Mouse (Mus musculus) ovary, adult 18-20 months (tissue): ENCODE measurements around the gene Jak3.
A peak's percentile ranks its signal among the peaks of the same experiment; 100 is the strongest.
"Not testable (repeated sequence)": the region's sequence is repeated elsewhere in the genome, so short reads cannot be mapped to it uniquely, and the experiment has no call there.

ENCODE experiments used
- DNase-seq: peaks from one replicate; pipeline ENCODE4 v3.0.0; 2022; ENCODE audit warnings: low spot score, mixed read lengths

Gene Jak3

GRCm38 (mm10) chr8:71686143-71686734 is 10.1 kb downstream of the Jak3 start:
- no peak for DNase-seq

GRCm38 (mm10) chr8:71687616-71688015 is 11.5 kb downstream of the Jak3 start:
- DNase-seq, result no peak

- DNase-seq, result no peak
These were observed 12.9 kb downstream of the Jak3 start, which contains the start of gene Insl3 for GRCm38 (mm10) chr8:71689028-71689427. Insl3 (plus strand) TSS chr8:71689214.

GRCm38 (mm10) chr8:71692509-71692908 is 16.4 kb downstream of the Jak3 start:
- DNase-seq, result no peak

- no peak for DNase-seq
These were observed 17.3 kb downstream of the Jak3 start for GRCm38 (mm10) chr8:71693166-71694041.

DNA sequence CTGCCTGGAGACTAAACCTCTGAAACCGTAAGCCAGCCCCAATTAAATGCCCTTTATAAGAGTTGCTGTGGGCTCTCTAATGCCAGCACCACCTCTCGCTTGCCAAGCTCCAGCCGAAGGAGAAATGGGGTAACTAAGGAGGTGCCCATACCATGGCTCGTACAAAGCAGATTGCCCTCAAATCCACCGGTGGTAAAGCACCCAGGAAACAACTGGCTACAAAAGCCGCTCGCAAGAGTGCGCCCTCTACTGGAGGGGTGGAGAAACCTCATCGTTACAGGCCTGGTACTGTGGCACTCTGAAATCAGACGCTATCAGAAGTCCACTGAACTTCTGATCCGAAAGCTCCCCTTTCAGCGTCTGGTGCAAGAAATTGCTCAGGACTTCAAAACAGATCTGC is 19.4 kb downstream of the Jak3 start:
- not testable (repeated sequence) for DNase-seq

- no peak for DNase-seq
These were observed 24.6 kb downstream of the Jak3 start for GRCm38 (mm10) chr8:71700493-71701269.

GRCm38 (mm10) chr8:71701414-71702086 is 25.5 kb downstream of the Jak3 start, which contains the start of gene B3gnt3:
B3gnt3 (minus strand) TSS chr8:71701789.
- DNase-seq, result no peak

DNA sequence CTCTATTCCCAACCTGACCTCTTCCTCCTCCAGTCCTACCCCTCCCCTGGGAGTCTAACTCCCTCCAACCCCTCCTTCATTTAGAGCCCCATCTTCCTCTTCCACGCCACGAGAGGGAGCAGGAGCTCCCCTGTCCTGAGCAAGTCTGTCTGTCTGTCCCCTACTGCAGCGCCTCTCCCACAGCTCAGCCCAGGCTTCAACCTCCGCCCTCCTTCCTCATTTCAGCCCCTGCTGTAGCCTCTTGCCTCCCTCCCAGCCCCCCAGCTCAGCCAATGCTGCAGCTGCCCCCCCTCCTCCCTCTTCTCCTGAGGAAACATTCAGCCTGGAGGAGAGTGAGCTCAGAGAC is 26.0 kb downstream of the Jak3 start:
- no peak for DNase-seq

- DNase-seq, result no peak
These were observed 26.8 kb downstream of the Jak3 start for GRCm38 (mm10) chr8:71702923-71703322.

- not testable (repeated sequence) for DNase-seq
These were observed 27.3 kb downstream of the Jak3 start for GRCm38 (mm10) chr8:71703400-71703799.

DNA sequence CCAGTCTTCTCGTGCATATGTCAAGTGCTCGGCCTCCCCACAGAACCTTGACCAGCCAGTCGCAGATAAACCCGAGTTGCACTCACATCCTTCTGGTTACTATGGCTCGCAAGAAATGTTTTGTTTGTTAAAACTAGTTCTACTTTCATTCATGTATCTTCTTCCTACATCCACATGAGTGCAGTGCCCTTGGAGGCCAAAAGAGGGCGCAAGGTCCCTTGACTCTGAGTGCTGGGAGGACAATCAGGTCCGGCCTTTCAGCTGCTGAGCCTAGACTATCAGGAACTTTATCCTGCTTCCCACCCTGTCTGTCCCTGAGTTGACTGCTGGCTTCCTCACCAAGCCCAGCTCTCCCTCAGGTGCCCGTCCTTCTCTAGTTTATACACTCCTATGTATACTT is 31.8 kb downstream of the Jak3 start:
- DNase-seq, result no peak

DNA sequence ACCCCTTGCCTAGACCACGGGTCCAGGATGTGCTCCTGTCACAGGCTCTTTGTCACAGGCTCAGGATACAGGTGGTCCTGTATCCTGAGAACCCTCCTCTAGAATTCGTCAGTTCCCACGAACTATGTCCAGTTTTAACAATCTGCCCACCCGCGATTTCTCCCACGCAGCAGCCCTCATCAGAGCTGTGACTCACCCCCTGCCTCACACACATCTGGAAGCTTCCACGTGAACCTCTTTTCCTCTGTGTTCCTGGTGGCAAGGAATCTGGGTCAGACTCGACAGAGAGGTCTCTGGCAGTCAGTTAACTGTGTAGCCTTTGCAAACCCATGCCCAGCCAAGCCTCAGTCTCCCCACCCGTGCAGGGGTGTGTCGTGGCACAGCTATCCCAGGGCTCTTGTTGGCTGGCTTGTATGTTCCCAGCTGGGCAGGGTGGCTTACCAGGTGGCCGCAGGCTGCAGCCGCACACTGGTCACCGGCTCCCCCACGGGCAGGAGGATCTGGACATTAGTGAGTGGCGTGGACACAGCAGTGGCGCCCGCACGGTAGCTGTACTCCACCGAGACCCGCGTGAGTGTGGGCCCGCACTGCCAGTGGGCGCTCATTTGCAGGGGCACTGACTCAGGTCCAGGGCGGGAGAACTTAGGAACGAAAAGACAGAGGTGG is 33.2 kb downstream of the Jak3 start:
- DNase-seq, result no peak

DNA sequence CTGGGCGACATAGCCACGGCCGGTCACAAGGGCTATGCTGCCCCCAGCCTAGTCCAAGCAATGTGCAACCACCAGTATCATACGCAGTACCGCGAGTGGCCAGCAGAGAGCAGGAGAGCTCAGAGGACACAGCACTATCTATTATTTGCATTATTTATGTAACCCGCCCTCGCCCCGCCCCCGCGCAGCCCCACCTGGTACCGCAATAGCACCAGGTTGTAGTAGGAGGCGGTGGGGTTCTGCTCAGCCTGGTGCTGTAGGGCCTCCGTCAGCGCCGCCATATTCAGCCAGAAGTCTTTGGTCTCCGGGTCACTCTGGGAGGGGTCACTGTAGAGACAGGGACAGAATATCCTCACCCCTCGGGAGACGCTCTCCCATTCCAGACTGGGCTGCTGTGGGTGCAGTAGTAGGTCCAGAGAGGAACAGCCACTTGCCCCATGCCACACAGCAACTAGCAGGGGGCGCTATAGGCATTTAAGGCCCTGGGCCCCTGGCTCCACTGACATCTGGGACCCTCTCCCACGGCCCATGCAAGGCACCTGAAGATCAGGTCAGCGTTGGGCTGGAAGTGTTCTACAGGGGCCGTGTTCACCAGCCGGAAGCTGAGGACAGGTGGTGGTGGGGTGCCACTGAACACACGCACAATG is 33.8 kb downstream of the Jak3 start:
- DNase-seq, result no peak

DNA sequence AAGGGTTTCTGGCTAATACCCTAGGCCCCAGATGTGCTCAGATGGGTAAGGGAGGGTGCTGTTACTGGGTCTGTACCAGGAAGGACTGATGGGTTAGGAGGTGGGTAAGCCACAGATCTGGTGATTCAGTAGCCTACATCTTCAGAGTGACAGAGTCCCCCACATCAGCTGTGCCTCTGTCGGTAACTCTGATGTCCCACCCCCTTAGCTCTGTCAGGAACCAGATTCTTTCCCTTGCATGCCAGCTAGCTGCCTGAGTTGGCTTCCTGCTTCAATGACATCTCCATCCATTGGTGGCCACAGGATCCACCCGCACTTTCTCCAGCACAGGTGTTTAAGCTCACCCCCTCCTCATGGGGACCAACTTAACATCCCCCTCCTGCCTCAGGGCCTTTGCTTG is 35.5 kb downstream of the Jak3 start:
- DNase-seq, result no peak

GRCm38 (mm10) chr8:71715531-71715930 is 39.4 kb downstream of the Jak3 start:
- DNase-seq, result no peak

GRCm38 (mm10) chr8:71716561-71717053 is 40.5 kb downstream of the Jak3 start:
- DNase-seq, result no peak

GRCm38 (mm10) chr8:71717096-71717495 is 41.0 kb downstream of the Jak3 start:
- DNase-seq, result peak; percentile 35

DNA sequence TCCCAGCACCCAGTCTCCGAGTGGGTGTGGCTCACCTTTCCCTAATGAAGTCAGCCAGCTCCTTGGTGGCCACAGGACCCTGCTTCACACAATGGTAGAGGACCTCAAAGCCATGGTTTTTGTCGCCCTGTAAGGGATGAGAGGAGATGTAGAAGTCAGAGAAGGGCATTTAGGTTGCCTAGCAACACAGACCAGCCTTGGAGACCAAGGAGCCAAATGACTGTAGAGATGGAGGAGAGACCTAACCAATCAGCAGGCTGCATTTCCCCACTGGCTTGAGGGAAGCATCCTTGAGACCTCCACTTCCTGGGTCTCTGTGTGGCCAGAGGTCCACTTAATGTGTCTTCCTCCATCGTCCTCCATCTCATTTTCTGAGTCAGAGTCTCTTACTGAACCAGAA is 42.2 kb downstream of the Jak3 start:
- no peak for DNase-seq

DNA sequence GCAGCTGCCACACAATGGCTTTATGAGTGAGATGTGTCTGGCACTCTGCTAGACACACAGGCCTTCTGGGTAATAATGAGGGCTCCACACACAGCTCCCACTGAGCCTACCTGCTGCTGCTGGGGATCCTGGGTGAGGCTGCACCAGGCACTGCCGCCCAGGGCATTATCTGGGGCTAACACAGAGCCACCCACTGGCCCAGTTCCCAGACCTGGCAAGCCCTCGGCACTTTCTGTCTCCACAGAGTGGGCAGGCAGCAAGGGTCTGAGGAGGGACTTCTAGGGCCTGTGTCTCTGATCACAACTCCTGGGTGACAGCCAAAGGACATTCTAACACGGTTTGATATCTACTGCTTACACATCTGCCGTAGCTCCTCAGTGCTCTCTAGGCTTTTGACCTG is 43.1 kb downstream of the Jak3 start:
- DNase-seq, result no peak

DNA sequence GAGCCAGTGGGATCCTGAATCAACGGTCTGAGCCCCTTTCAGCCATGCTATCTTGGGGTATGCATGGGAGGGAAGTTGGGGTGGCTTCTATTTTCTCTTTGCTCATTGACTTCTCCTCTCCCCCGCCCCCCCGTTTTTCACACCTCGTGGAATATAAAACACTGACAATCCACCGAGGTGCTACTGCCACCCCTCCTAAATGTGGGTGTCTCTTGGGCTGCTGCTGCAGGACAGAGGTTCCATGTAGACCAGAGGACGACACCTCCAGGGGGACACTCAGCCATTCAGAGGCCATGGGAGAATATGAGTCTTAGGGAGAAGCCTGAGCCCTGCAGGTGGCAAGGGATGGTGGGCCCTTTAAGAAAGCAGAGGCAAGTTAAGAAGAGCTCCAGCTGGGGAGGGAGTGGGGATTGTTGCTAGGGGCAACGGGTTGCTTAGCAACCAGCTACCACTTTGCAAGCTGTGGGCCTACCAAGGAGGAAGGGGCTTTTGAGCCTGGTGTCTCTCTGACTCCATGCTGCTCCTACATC is 43.9 kb downstream of the Jak3 start:
- no peak for DNase-seq
